Mouse (Mus musculus) colon, adult 2 months (tissue): ENCODE data around the gene Hmmr. TPM values are rescaled to one million over a fixed set of nuclear protein-coding genes. Genes with fewer than 3 reads are reported as not detected.

ENCODE experiments used
- polyA plus RNA-seq: library from polyadenylated mRNA; depleted of rRNA; stranded (reverse); fragments of >200 nt; gene quantifications from 2 replicates; pipeline ENCODE4 v1.2.3, GENCODE M21; 2012; rRNA removed

The Hmmr gene
- 2.2 and 2.5 TPM in 2 replicates for polyA plus RNA-seq

DNA sequence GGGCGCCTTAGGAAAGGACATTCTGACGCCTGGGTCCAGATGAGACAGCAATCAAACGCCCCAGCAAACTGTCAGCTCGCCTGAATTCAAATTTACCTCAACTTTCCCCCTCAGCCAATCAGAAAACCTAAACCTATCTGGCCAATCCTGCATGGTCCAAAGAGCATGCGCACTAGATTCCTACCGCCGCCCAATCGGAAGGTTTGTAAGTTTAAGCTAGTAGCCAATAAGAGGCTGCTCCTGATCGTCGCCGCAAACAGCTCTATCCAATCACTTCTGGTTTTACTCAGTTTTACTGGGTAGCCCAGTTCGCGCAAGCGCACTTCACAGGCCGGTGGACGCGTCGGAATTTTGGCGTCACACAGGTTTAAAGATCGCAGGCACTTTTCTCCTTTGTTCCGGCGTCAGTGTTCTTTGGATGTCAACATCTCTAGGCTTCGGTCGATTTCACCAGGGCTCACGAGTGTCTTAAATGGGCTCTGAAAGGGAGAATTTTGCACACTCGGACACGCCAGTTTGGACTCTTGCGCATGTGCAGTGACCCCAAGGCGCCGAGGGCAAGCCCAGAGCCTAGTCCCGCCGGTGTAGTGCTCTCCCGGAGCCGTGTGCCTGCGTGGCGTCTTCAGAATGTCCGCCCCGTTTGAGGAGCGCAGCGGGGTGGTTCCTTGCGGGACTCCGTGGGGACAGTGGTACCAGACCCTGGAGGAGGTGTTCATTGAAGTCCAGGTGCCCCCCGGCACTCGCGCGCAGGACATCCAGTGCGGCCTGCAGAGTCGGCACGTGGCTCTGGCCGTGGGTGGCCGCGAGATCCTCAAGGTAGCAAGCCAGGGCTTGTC, at the start of gene Hmmr, which contains the start of gene Nudcd2:
Hmmr (minus strand) TSS at position 84 of the 836 bp plus-strand sequence.
Nudcd2 (plus strand) TSS at position 329 of the 836 bp plus-strand sequence.

GRCm38 (mm10) chr11:40755109-40755627, 21.9 kb upstream of the Hmmr start, which contains the start of gene Ccng1:
Gene Ccng1 (minus strand): TSS chr11:40755311.

GRCm38 (mm10) chr11:40695103-40695502, 38.1 kb downstream of the Hmmr start, which contains the start of gene Mat2b:
Gene Mat2b (minus strand): TSS chr11:40695203.

Other genes starting within 250 kb of the Hmmr start
- gene Mat2b, start 38.2 kb downstream of the Hmmr start, polyA plus RNA-seq: 32.9 and 36.6 TPM in 2 replicates
- 16.0 and 16.8 TPM in 2 replicates for gene Nudcd2, start 245 bp upstream of the Hmmr start, polyA plus RNA-seq
- 11.6 and 12.5 TPM in 2 replicates for gene Ccng1, start 21.9 kb upstream of the Hmmr start, polyA plus RNA-seq